Comparison of ENCODE assay signal across 17 mouse cellular contexts in genomic region chr15:99255241-99255749, GRCm38 (mm10). TPM values are rescaled to one million over a fixed set of nuclear protein-coding genes. Genes with fewer than 3 reads are reported as not detected.
"Had no signal": no experiment of that assay in that cellular context is flagged by ENCODE, and none has a peak within 500 bp of the region (broad histone marks: within the 10 kb centered on the region; RNA-seq: fewer than 3 reads in every experiment).

No protein-coding gene starts in this region.

- H3K36me3 ChIP-seq: limb, embryonic 15.5 days; liver, embryonic 12.5 days; midbrain, embryonic 15.5 days; neural tube, embryonic 13.5 days had no signal

- DNase-seq: kidney, postnatal 14 days; lung, embryonic 14.5 days; lung, postnatal 14 days; right cerebral cortex, postnatal 25 days; thymus, postnatal 36 days had no signal

- H3K9me3 ChIP-seq: limb, embryonic 15.5 days; liver, embryonic 12.5 days; megakaryocyte, embryonic 14.5 days; midbrain, embryonic 15.5 days; neural tube, embryonic 13.5 days had no signal

- H3K9ac ChIP-seq: limb, embryonic 15.5 days; liver, embryonic 12.5 days; lung, embryonic 14.5 days; midbrain, embryonic 15.5 days; neural tube, embryonic 13.5 days had no signal

- H3K4me2 ChIP-seq: limb, embryonic 15.5 days; liver, embryonic 12.5 days; lung, embryonic 14.5 days; midbrain, embryonic 11.5 days; midbrain, embryonic 15.5 days; neural tube, embryonic 13.5 days had no signal

- ATAC-seq: liver, embryonic 12.5 days; midbrain, embryonic 15.5 days had no signal

- H3K4me3 ChIP-seq: left cerebral cortex, adult 2 months; limb, embryonic 15.5 days; liver, embryonic 12.5 days; megakaryocyte, embryonic 14.5 days; midbrain, embryonic 15.5 days; neural tube, embryonic 13.5 days had no signal

- H3K27me3 ChIP-seq: limb, embryonic 15.5 days; megakaryocyte, embryonic 14.5 days had no signal

- H3K27ac ChIP-seq: left cerebral cortex, adult 2 months; limb, embryonic 15.5 days; liver, embryonic 12.5 days; macrophage; midbrain, embryonic 15.5 days; neural tube, embryonic 13.5 days had no signal

RNA-seq across cellular contexts. Expression of gene Kcnh3, which starts 30.6 kb away (rescaled TPM):
- total RNA-seq: monocyte, adult 5-6 weeks had no signal
- polyA plus RNA-seq: liver, embryonic 12.5 days; macrophage had no signal

RNA-seq across cellular contexts. Expression of gene Fam186b, which starts 40.4 kb away (rescaled TPM):
- total RNA-seq: monocyte, adult 5-6 weeks had no signal
- polyA plus RNA-seq: large intestine, adult 2 months; limb, embryonic 11.5 days; macrophage; small intestine, adult 2 months had no signal
